Mouse (Mus musculus): ENCODE data around the gene Ampd3.

Gene Ampd3

GRCm38 (mm10) chr7:110797722-110798409 is 29.9 kb downstream of the Ampd3 start:
- DNase-seq (ENCODE audit: low spot score in 2 of 2): no peak

GRCm38 (mm10) chr7:110801028-110801427 is 33.0 kb downstream of the Ampd3 start:
- peak; percentile 37 to 72 for DNase-seq (ENCODE audit: low spot score in 2 of 2)

GRCm38 (mm10) chr7:110803131-110803530 is 35.1 kb downstream of the Ampd3 start:
- no peak for DNase-seq (ENCODE audit: low spot score in 2 of 2)

GRCm38 (mm10) chr7:110804266-110804665 is 36.3 kb downstream of the Ampd3 start:
- DNase-seq (ENCODE audit: low spot score in 2 of 2): no peak

- DNase-seq (ENCODE audit: low spot score in 2 of 2): no peak
Measured at GRCm38 (mm10) chr7:110807460-110808030, 39.5 kb downstream of the Ampd3 start.

- no peak for DNase-seq (ENCODE audit: low spot score in 2 of 2)
Measured at GRCm38 (mm10) chr7:110808962-110809361, 41.0 kb downstream of the Ampd3 start.

DNA sequence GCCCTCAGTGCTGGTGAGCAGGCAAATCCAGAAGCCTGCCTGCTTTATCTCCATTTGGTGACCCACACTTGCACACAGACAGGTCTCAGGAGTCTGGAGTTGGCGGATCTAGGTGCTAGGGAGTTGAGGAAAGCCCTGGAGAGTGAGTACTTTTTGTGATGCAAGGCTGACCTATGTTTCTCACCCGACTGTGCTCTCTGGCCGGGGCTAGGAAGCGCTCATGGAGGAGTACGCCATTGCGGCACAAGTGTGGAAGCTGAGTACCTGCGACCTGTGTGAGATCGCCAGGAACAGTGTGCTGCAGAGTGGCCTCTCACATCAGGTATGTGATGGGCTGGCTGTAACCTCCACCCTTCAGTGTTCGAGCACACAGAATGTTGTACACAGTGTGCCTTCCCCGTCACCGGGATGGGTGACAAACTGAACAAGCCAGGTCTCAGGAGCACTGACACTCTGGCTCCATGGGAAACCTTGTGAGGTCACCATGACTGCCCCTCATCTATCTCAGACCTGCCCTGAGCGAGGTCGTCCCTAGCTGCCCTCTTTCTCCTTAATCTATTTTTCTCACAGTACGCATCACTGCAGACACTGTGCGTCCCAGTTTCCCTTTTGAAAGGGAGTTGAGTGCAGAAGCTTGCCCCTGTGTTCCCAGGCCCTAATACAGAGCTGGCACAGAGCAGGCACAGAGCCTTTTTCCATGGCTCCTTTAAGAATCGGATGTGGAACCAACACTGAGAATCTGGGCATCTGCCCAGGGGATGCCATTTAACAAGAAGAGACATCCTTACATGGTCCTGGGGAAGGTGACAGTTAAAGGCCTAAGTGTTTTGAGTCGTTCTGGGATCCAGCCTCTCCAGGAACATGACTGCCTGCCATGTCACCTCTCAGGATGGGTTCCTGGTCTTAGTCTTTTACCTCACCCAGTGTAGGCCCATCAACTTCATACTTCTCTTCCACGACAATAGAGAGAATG is 41.9 kb downstream of the Ampd3 start:
- no peak for DNase-seq (ENCODE audit: low spot score in 2 of 2)

- DNase-seq (ENCODE audit: low spot score in 2 of 2): no peak
Measured at GRCm38 (mm10) chr7:110810995-110811394, 43.0 kb downstream of the Ampd3 start.

GRCm38 (mm10) chr7:110811529-110811928 is 43.5 kb downstream of the Ampd3 start:
- DNase-seq (ENCODE audit: low spot score in 2 of 2): no peak

DNA sequence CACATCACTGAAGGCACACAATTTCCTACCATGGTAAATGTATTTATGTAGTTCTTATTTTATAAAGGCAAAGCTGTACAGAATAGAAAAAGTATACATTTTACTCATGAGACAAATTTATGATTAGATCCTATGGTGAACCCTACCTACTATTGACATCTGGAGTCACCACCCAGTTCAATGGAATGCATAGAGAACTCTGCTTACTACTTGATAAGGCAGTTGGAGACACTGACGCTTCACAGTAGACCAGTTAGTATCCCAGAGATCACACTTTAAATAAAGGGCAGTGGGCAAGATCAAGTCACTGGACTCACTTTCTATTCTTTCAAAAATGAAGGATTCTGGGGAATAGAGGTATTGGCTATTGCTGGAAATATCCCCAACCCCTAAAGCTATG is 46.0 kb downstream of the Ampd3 start:
- no peak for DNase-seq (ENCODE audit: low spot score in 2 of 2)

DNA sequence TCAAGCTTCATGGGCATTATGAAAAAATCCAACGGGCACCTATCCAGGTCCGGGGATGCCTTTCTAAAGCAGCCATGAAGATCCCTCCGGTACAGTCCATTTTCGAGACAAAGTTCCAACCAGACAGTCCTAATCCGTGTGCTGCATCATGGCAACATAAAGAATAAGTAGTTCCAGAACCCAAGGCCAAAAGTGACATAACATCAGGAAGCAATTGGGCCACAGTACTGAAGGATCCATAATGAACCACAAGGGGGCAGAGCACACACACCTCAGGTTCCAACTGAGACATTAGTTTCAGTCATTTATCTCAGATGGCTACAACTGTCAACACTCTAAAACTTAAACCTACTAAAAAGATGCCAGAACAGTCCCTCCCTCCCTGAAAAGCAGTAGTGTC is 48.0 kb downstream of the Ampd3 start:
- DNase-seq (ENCODE audit: low spot score in 2 of 2): peak in 1 of 2 experiments; percentile 48

DNA sequence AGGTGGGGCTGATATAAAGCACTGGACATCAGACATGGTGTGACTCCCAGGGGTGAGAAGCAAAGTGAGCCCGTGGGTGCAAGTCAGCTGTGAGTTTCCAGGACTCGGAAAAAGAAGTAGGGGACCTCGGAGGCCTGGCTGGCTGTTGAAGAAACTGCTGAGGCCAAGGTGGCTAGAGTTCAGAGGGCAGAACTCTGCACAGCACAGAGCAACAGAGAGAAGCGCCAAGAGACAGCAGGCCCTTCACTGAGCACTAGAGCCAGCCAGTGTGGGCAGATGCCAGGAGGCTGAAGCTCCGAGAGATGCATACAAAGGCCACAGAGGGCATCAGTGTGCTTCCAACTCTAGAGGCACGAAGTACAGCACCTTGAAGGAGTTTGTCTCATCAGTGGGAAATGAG is 50.2 kb downstream of the Ampd3 start:
- no peak for DNase-seq (ENCODE audit: low spot score in 2 of 2)

DNA sequence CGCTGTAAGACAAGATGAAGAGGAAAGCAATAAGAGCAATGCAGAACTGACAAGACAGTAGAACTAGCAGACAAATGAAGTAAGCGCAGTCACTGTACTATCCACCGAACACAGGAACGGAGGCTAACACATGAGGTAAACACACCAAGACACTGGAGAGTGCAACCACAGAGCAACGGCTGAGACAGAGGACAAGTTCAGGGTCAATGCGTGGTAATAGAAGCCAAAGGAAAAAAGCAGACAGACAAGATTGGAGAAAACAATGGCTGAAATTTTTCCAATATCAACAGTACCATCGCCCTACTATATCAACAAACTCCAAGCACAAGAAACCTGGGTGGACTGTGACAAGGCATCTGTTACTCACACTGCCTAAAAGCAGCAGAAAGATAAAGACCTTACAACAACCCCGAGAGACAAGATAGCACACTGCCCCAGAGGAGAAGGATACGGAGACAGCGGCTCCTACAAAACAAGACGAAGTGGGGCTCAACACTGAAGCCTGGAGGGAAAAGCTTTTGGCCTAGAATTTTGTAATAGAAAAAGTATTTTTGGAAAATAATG is 50.9 kb downstream of the Ampd3 start:
- no peak for DNase-seq (ENCODE audit: low spot score in 2 of 2)

DNA sequence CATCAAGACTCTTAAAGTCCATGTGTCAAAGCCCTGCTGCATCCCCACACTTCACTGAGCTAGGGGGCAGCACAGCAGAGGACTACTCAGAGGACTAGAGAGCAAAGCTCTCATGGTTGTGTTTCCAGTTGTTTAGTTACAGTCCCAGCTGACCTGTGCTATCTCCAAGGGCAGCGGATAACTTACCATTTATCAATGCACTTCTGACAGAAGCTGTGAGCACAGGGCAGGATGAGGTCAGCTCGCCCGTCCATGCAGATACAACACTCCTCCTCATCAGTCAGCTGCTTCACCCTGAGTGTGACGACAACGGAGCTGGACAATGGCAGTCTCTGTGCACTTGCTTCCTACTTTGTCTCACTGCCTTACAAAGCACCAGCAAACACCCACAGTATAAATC is 53.1 kb downstream of the Ampd3 start:
- DNase-seq (ENCODE audit: low spot score in 2 of 2): no peak

- no peak for DNase-seq (ENCODE audit: low spot score in 2 of 2)
Measured at GRCm38 (mm10) chr7:110821653-110822052, 53.6 kb downstream of the Ampd3 start.

DNA sequence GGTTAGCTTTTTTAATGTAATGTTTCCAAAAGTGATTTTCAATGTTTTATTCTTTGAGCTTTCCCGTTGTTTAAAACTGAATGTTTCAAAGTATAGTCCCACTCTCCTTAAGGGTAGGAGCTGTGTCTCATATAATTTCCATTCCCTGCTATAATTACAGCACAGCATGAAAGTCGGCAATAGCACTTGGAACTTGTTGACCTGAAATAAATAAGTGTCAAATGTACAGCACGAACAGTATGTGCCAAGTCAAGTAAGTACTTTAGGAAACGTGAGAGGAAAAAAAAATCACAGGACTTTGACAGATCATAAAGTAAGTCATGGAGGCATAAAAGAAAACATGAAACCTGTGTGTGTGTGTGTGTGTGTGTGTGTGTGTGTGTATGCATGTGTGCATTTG is 54.0 kb downstream of the Ampd3 start:
- no peak for DNase-seq (ENCODE audit: low spot score in 2 of 2)

DNA sequence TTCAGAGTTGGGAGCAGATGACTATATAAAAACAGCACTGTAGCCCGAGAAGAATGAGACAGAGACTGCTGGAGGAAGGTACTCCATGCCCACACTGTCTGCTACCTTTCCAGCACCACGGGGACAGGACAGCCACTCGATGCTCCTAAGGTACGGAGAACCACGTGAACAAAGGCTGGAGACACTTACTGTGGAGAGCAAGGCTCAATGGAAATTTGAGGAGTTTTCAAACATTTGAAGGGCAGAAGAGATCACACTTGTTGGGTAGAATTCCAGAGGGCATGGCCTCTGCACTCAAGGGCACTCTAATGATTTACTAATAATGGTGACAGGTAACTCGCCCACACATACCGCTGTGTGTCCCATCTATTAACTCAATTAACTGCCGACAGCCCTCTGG is 55.1 kb downstream of the Ampd3 start:
- no peak for DNase-seq (ENCODE audit: low spot score in 2 of 2)

DNA sequence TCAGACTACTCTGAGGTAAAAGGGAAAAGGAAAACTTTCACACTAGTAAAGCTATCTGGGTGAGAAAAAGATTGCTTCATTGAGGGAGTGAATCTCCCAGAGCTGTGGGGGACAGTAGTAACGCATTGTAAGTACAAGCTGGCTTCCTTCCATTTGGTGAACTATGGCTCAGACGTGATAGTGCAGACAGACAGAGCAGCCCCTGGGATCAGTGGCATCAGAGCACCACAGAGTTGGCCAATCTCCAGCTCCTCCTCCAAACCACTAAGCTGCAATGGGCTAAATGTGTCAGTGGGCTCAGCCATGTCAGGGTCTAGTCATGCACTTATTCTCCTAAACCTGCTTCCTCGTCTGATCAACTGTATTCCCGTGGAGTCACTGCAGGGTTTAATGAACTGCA is 55.6 kb downstream of the Ampd3 start:
- DNase-seq (ENCODE audit: low spot score in 2 of 2): no peak

GRCm38 (mm10) chr7:110823995-110824953 is 56.3 kb downstream of the Ampd3 start:
- DNase-seq (ENCODE audit: low spot score in 2 of 2): no peak

- no peak for DNase-seq (ENCODE audit: low spot score in 2 of 2)
Measured at GRCm38 (mm10) chr7:110833024-110833423, 65.0 kb downstream of the Ampd3 start.

- no peak for DNase-seq (ENCODE audit: low spot score in 2 of 2)
Measured at GRCm38 (mm10) chr7:110834018-110834417, 66.0 kb downstream of the Ampd3 start.

Measured in thymus, postnatal 10 days (tissue).